Mouse (Mus musculus) ES-E14 (cell line): ENCODE measurements around the gene Trmt1l. TPM values are rescaled to one million over a fixed set of nuclear protein-coding genes. Genes with fewer than 3 reads are reported as not detected.

Experiments
- DNase-seq: peaks from one replicate; pipeline ENCODE4 v3.0.0-alpha.2; 2013; ENCODE audit warnings: low read depth, low spot score
- H3K27ac ChIP-seq: 2 replicates; pipeline ENCODE4 v1.5.1; 2012; ENCODE audit warnings: low read depth, mild to moderate bottlenecking, low read length, moderate library complexity, mixed read lengths; ENCODE audit not compliant: poor library complexity, insufficient read depth, severe bottlenecking
- H3K36me3 ChIP-seq: 2 replicates; pipeline ENCODE4 v1.6.1; 2012; ENCODE audit warnings: mild to moderate bottlenecking, low read length, moderate library complexity, mixed read lengths; ENCODE audit not compliant: control insufficient read depth, poor library complexity, insufficient read depth, severe bottlenecking
- H3K4me1 ChIP-seq, 2 experiments: fragments of 150-350 bp in 1 of 2; sonication (generic) in 1 of 2; 2 replicates each; pipeline ENCODE4 v1.6.1; 2012; ENCODE audit warnings: low read length in 2 of 2, mild to moderate bottlenecking in 1 of 2, mixed read lengths in 1 of 2; ENCODE audit not compliant: control insufficient read depth in 2 of 2, insufficient read depth in 2 of 2, poor library complexity in 1 of 2
- H3K4me3 ChIP-seq, 2 experiments: fragments of 150-350 bp in 1 of 2; sonication (generic) in 1 of 2; 2 replicates each; pipeline ENCODE4 v1.5.1; 2012; ENCODE audit warnings: low read length in 2 of 2, low read depth in 1 of 2, mild to moderate bottlenecking in 1 of 2, mixed read lengths in 1 of 2; ENCODE audit not compliant: insufficient read depth in 1 of 2, poor library complexity in 1 of 2, severe bottlenecking in 1 of 2
- H3K9ac ChIP-seq: 2 replicates; pipeline ENCODE4 v1.6.1; 2012; ENCODE audit warnings: low read depth, mild to moderate bottlenecking, low read length, mixed read lengths; ENCODE audit not compliant: poor library complexity, insufficient read depth, severe bottlenecking
- H3K9me3 ChIP-seq: fragments of 150-350 bp; sonication (generic); 2 replicates; pipeline ENCODE4 v1.6.1; 2012; ENCODE audit warnings: low read depth, mild to moderate bottlenecking, low read length; ENCODE audit not compliant: control insufficient read depth, insufficient read depth
- CHD2 ChIP-seq: IDR thresholded peaks from 2 replicates; pipeline ENCODE4 v1.6.1; 2014; ENCODE audit warnings: mild to moderate bottlenecking, low read depth, low read length, inconsistent platforms
- HCFC1 ChIP-seq: IDR thresholded peaks from 2 replicates; pipeline ENCODE4 v1.6.1; 2012; ENCODE audit warnings: low read length, inconsistent platforms, borderline replicate concordance; ENCODE audit not compliant: insufficient read depth
- MAFK ChIP-seq: IDR thresholded peaks from 2 replicates; pipeline ENCODE4 v1.6.1; 2014; ENCODE audit warnings: mild to moderate bottlenecking, low read depth, low read length, inconsistent platforms; ENCODE audit not compliant: insufficient read depth
- ZC3H11A ChIP-seq: IDR thresholded peaks from 2 replicates; pipeline ENCODE4 v1.6.1; 2012; ENCODE audit warnings: low read depth, mild to moderate bottlenecking, inconsistent platforms, low read length, borderline replicate concordance
- ZNF384 ChIP-seq: IDR thresholded peaks from 2 replicates; pipeline ENCODE4 v1.6.1; 2012; ENCODE audit warnings: low read depth, low read length, inconsistent platforms
- in situ Hi-C, 2 experiments: fragments of 600-800 bp; cut with MboI; formaldehyde crosslinking; loops; one replicate each; pipeline ENCODE4 v1.15.1; 2025; ENCODE audit warnings: low sequenced_read_pairs in 2 of 2, inconsistent platforms in 1 of 2; ENCODE audit not compliant: unreplicated experiment in 2 of 2
- total RNA-seq: library from RNA; depleted of rRNA; stranded (reverse); fragments of 300-350 nt; gene quantifications from 2 replicates; pipeline ENCODE4 v1.2.3, GENCODE M21; 2012

The Trmt1l gene
- total RNA-seq, 1 experiment = 18.1 TPM

- in situ Hi-C loops = no loop called here
- Histone ChIP-seq H3K4me1 (peaks cover 0 to 4% of the 10 kb centered on the region in 2 experiments; a peak in 2 of 4 replicates), H3K36me3 (0 out of 2 replicates have a peak, but pooled peaks cover 3% of the 10 kb centered on the region), H3K27ac (no peak overlapping the region), H3K9ac (no peak overlapping the region), H3K4me3 (no peak overlapping the region), H3K9me3 (no peaks in the 10 kb centered on the region)
- DNase-seq = no peak
- TF ChIP-seq ZC3H11A (no peak), MAFK (no peak), CHD2 (no peak), HCFC1 (no peak), ZNF384 (no peak)
These were observed 66.4 kb downstream of the Trmt1l start for GRCm38 (mm10) chr1:151494711-151495110.

GRCm38 (mm10) chr1:151495635-151496285, 67.4 kb downstream of the Trmt1l start:
- H3K36me3 ChIP-seq = 0 out of 2 replicates have a peak, but pooled peaks cover 3% of the 10 kb centered on the region
- no peak for DNase-seq
- peaks cover 0 to 4% of the 10 kb centered on the region in 2 experiments; a peak in 2 of 4 replicates for H3K4me1 ChIP-seq
- H3K27ac ChIP-seq = no peak overlapping the region
- no peak overlapping the region for H3K9ac ChIP-seq
- H3K9me3 ChIP-seq = no peaks in the 10 kb centered on the region
- TF ChIP-seq ZC3H11A (no peak), HCFC1 (no peak), ZNF384 (no peak), CHD2 (no peak), MAFK (no peak)
- no peak overlapping the region for H3K4me3 ChIP-seq
- in situ Hi-C loops = no loop called here

GRCm38 (mm10) chr1:151497028-151497427, 68.7 kb downstream of the Trmt1l start:
- in situ Hi-C loops = no loop called here
- Histone ChIP-seq H3K4me3 (no peak overlapping the region), H3K9ac (no peak overlapping the region; the same call in 1 of the 2 replicates), H3K9me3 (no peaks in the 10 kb centered on the region), H3K27ac (no peak overlapping the region), H3K36me3 (0 out of 2 replicates have a peak, but pooled peaks cover 3% of the 10 kb centered on the region), H3K4me1 (peaks cover 0 to 4% of the 10 kb centered on the region in 2 experiments; a peak in 2 of 4 replicates)
- peak; percentile 38; the same call in 1 of the 2 replicates for TF ChIP-seq ZC3H11A
- TF ChIP-seq ZNF384 = no peak
- peak; percentile 80 for DNase-seq

- Histone ChIP-seq H3K9ac (no peak overlapping the region), H3K36me3 (0 out of 2 replicates have a peak, but pooled peaks cover 3% of the 10 kb centered on the region), H3K27ac (no peak overlapping the region), H3K4me3 (no peak overlapping the region), H3K9me3 (no peaks in the 10 kb centered on the region), H3K4me1 (peaks cover 0 to 3% of the 10 kb centered on the region in 2 experiments; a peak in 2 of 4 replicates)
- in situ Hi-C loops = no loop called here
- no peak for DNase-seq
- TF ChIP-seq MAFK (no peak), ZNF384 (no peak), HCFC1 (no peak), CHD2 (no peak), ZC3H11A (no peak)
These were observed 69.6 kb downstream of the Trmt1l start for GRCm38 (mm10) chr1:151497942-151498341.

- no peak for TF ChIP-seq ZNF384
- no peak overlapping the region for H3K9ac ChIP-seq
- no peak for DNase-seq
- no peak overlapping the region for H3K4me3 ChIP-seq
- H3K9me3 ChIP-seq = no peaks in the 10 kb centered on the region
- H3K36me3 ChIP-seq = 0 out of 2 replicates have a peak, but pooled peaks cover 3% of the 10 kb centered on the region
- in situ Hi-C loops = no loop called here
- peaks cover 0 to 3% of the 10 kb centered on the region in 2 experiments; a peak in 2 of 4 replicates for H3K4me1 ChIP-seq
- H3K27ac ChIP-seq = no peak overlapping the region; the same call in 1 of the 2 replicates
These were observed 70.0 kb downstream of the Trmt1l start for GRCm38 (mm10) chr1:151498381-151498780.
